Mouse (Mus musculus) heart, embryonic 14.5 days (tissue): ENCODE measurements around the gene Iars2. TPM values are rescaled to one million over a fixed set of nuclear protein-coding genes. Genes with fewer than 3 reads are reported as not detected.
"Not testable (repeated sequence)": the region's sequence is repeated elsewhere in the genome, so short reads cannot be mapped to it uniquely, and the experiment has no call there.

Experiments
- ATAC-seq: fragments of 200-750 bp; cut with Nextera tagmentation; 2 replicates; pipeline ENCODE4 v1.8.0; 2017; ENCODE audit warnings: low read depth, moderate TSS enrichment; ENCODE audit not compliant: insufficient number of reproducible peaks, insufficient read depth, low FRiP score
- H3K27ac ChIP-seq, 2 experiments: fragments of 200-500 bp in 1 of 2; fragments of 300-500 bp in 1 of 2; sonication (generic) in 1 of 2; replicated peaks in 1 of 2; 2 replicates each; pipeline ENCODE4 v1.5.1; 2012 to 2014; ENCODE audit warnings: low read depth in 2 of 2, low read length in 2 of 2, control low read depth in 1 of 2, mild to moderate bottlenecking in 1 of 2, mixed read lengths in 1 of 2; ENCODE audit not compliant: control insufficient read depth in 1 of 2, insufficient read depth in 1 of 2
- H3K27me3 ChIP-seq: fragments of 300-500 bp; sonication (generic); 2 replicates; pipeline ENCODE4 v1.6.1; 2014; ENCODE audit warnings: mild to moderate bottlenecking, low read length, control low read depth; ENCODE audit not compliant: control insufficient read depth, insufficient read depth
- H3K36me3 ChIP-seq: fragments of 300-500 bp; sonication (generic); 2 replicates; pipeline ENCODE4 v1.6.1; 2014; ENCODE audit warnings: mild to moderate bottlenecking, control low read depth, low read length, mixed read lengths; ENCODE audit not compliant: control insufficient read depth, insufficient read depth
- H3K4me1 ChIP-seq, 2 experiments: fragments of 200-500 bp in 1 of 2; fragments of 300-500 bp in 1 of 2; sonication (generic) in 1 of 2; 2 replicates each; pipeline ENCODE4 v1.6.1; 2012 to 2014; ENCODE audit warnings: low read length in 2 of 2, control low read depth in 1 of 2, mixed read lengths in 1 of 2; ENCODE audit not compliant: control insufficient read depth in 2 of 2, insufficient read depth in 2 of 2
- H3K4me2 ChIP-seq: fragments of 300-500 bp; sonication (generic); 2 replicates; pipeline ENCODE4 v1.6.1; 2014; ENCODE audit warnings: mild to moderate bottlenecking, low read length
- H3K4me3 ChIP-seq, 2 experiments: fragments of 200-500 bp in 1 of 2; fragments of 300-500 bp in 1 of 2; sonication (generic) in 1 of 2; 2 replicates each; pipeline ENCODE4 v1.5.1; 2012 to 2014; ENCODE audit warnings: low read length in 2 of 2, mild to moderate bottlenecking in 2 of 2, control low read depth in 1 of 2, low read depth in 1 of 2, moderate library complexity in 1 of 2; ENCODE audit not compliant: control insufficient read depth in 1 of 2, insufficient read depth in 1 of 2
- H3K9ac ChIP-seq: fragments of 300-500 bp; sonication (generic); 2 replicates; pipeline ENCODE4 v1.6.1; 2014; ENCODE audit warnings: mild to moderate bottlenecking, low read length
- H3K9me3 ChIP-seq: fragments of 300-500 bp; sonication (generic); 2 replicates; pipeline ENCODE4 v1.6.1; 2016; ENCODE audit warnings: low read length, control low read depth; ENCODE audit not compliant: control insufficient read depth
- WGBS: fragments of 180-500 bp; shearing (Covaris S2); extraction: QIAGEN DNeasy Blood & Tissue Kit; methylation state at CpG from one replicate; pipeline ENCODE4 v1.1.7; 2014; 5-methylcytosine and 5-hydroxymethylcytosine counted together
- polyA plus RNA-seq: library from polyadenylated mRNA; unstranded; fragments of >200 nt; fragmentation: Nextera tagmentation; extraction: Ambion mirVana; gene quantifications from 2 replicates; pipeline ENCODE4 v1.2.1, GENCODE M21; 2014

Iars2 gene
- polyA plus RNA-seq, 1 experiment from 2014 or later, result 43.9 TPM

DNA sequence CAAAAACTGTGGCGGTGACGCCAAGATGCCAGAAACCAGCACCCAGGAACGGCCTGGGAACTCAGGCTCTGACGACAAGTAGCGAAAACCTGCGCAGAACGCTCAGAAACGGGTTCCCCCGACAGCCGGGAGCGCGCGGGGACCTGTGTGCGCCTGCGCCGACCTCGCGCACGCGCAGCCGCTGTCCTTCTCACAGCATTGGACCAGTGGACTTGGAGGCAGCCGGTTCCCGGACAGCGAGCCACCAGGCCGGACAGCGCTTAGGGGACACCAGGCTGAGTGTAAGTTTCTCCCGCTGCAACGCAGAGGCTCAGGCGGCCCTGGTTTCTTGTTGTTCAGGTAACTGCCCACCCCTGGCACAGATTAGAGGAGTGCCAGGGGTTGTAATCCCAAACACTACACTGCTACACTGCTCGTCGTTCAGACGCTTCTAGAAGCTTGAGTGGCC is 2.8 kb upstream of the Iars2 start, which contains the start of gene Bpnt1:
TSS of gene Bpnt1 (plus strand) at position 167 of the 448 bp plus-strand sequence.
- peak; percentile 75 for ATAC-seq
- Histone ChIP-seq H3K9ac (peak within 1 kb of the TSS; percentile 77), H3K36me3 (peaks cover 5% of the 10 kb centered on the region), H3K27ac (peak within 1 kb of the TSS; percentile 90), H3K9me3 (no peaks in the 10 kb centered on the region), H3K4me1 (peaks cover 4 to 15% of the 10 kb centered on the region in 2 experiments), H3K27me3 (no peaks in the 10 kb centered on the region), H3K4me3 (peak within 1 kb of the TSS; percentile 54 to 77), H3K4me2 (peak within 1 kb of the TSS; percentile 73)
- under 1% methylated on average over 32 of the region's 32 CpGs for WGBS

DNA sequence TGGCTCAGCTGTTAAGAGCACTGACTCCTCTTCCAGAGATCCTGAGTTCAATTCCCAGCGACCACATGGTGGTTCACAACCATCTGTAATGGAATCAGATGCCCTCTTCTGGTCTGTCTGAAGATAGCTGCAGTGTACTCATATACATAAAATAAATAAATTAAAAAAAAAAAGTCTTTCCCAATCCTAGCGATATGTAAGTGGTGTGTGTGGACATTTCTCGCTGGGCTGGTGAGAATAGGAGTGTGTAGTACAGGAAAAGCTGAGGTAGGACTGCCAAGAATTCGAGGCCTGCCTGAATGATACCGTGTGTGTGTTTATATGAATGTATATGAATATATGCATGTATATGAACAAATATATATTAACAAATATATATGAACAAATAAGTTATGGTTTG is 2.2 kb upstream of the Iars2 start:
- H3K4me2 ChIP-seq, result peak overlapping the region; percentile 73
- peaks cover 4 to 15% of the 10 kb centered on the region in 2 experiments for H3K4me1 ChIP-seq
- no peak for ATAC-seq
- H3K9me3 ChIP-seq, result no peaks in the 10 kb centered on the region
- WGBS, result 49% methylated on average over 5 of the region's 5 CpGs
- H3K9ac ChIP-seq, result peak overlapping the region; percentile 77; the same call in 1 of the 2 replicates
- peak overlapping the region in 1 of 2 experiments; percentile 90; a peak in 1 of 4 replicates for H3K27ac ChIP-seq
- H3K27me3 ChIP-seq, result no peaks in the 10 kb centered on the region
- H3K4me3 ChIP-seq, result 0 out of 4 replicates have a peak overlapping the region, but pooled peaks of 1 of the 2 experiments have one; percentile 54
- peaks cover 11% of the 10 kb centered on the region for H3K36me3 ChIP-seq

DNA sequence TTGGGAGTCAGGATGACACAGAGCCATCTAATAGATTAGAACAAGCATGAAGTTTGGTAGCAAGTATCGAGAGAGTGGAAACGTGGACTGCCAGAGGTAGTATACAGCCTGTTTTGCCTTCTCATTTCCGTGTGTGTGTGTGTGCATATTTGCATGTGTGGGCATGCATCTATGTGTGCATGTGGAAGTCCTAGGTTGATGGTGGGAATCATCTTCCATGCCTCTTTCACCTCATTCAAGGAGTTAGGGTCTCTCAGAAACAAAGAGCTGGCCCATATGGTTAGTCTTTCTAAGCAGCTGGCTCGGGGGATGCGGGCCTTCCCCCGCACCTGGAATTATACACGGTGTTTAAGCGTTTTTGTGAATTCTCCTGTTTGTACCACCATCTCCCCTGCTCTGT is 655 bp upstream of the Iars2 start:
- 91% methylated on average over 8 of the region's 8 CpGs for WGBS
- Histone ChIP-seq H3K36me3 (peaks cover 26% of the 10 kb centered on the region), H3K9ac (no peak overlapping the region), H3K27me3 (no peaks in the 10 kb centered on the region), H3K9me3 (no peaks in the 10 kb centered on the region), H3K4me2 (peak overlapping the region; percentile 58; the same call in 1 of the 2 replicates), H3K27ac (no peak overlapping the region), H3K4me3 (no peak overlapping the region), H3K4me1 (peaks cover 4 to 12% of the 10 kb centered on the region in 2 experiments)
- ATAC-seq, result no peak

DNA sequence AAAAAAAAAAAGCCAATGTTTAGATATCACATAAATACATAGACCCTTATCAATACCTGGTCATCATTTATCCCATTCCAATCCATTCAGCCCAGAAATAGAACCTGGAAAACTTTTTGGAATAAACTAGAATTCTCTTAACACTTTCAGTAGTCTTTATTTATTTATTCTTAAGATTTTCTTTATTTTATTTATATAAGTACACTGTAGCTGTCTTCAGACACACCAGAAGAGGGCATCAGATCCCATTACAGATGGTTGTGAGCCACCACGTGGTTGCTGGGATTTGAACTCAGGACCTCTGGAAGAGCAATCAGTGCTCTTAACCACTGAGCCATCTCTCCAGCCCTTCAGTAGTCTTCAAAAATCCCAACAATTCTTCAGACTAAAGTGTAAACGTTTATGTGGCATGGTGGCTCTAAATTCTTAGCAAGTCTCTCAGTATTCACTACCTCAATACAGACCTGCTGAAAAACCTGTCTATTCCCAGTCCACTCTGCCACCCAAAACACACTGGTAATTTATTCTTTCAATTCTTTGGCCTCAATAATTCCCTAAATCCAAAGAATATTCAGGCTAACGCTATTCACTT is 1.3 kb downstream of the Iars2 start:
- peak overlapping the region in 1 of 2 experiments; percentile 95; a peak in 1 of 4 replicates for H3K27ac ChIP-seq
- H3K9me3 ChIP-seq, H3K27me3 ChIP-seq, H3K4me1 ChIP-seq, ATAC-seq: not testable (repeated sequence)
- H3K9ac ChIP-seq, result peak overlapping the region; percentile 93
- peak overlapping the region; percentile 58 for H3K4me2 ChIP-seq
- peak overlapping the region in 1 of 2 experiments; percentile 86; a peak in 2 of 4 replicates for H3K4me3 ChIP-seq
- 63% methylated on average over 3 of the region's 3 CpGs for WGBS
- H3K36me3 ChIP-seq, result peaks cover 46% of the 10 kb centered on the region

- Histone ChIP-seq H3K4me1 (peaks cover 4 to 9% of the 10 kb centered on the region in 2 experiments; a peak in 3 of 4 replicates), H3K27ac (no peak overlapping the region), H3K27me3 (no peaks in the 10 kb centered on the region), H3K4me2 (no peak overlapping the region), H3K4me3 (no peak overlapping the region), H3K9me3 (no peaks in the 10 kb centered on the region), H3K36me3 (peaks cover 75% of the 10 kb centered on the region), H3K9ac (no peak overlapping the region)
- 90% methylated on average over 16 of the region's 16 CpGs for WGBS
- no peak for ATAC-seq
Measured at GRCm38 (mm10) chr1:185315846-185316568, 13.2 kb downstream of the Iars2 start.

GRCm38 (mm10) chr1:185314546-185314945 is 14.7 kb downstream of the Iars2 start:
- H3K27ac ChIP-seq, result no peak overlapping the region
- no peak overlapping the region for H3K4me3 ChIP-seq
- WGBS, result 81% methylated on average over 4 of the region's 4 CpGs
- H3K4me1 ChIP-seq, result peaks cover 4 to 9% of the 10 kb centered on the region in 2 experiments; a peak in 3 of 4 replicates
- no peak overlapping the region for H3K4me2 ChIP-seq
- no peaks in the 10 kb centered on the region for H3K27me3 ChIP-seq
- H3K36me3 ChIP-seq, result peaks cover 61% of the 10 kb centered on the region
- no peaks in the 10 kb centered on the region for H3K9me3 ChIP-seq
- no peak overlapping the region for H3K9ac ChIP-seq
- ATAC-seq, result no peak

DNA sequence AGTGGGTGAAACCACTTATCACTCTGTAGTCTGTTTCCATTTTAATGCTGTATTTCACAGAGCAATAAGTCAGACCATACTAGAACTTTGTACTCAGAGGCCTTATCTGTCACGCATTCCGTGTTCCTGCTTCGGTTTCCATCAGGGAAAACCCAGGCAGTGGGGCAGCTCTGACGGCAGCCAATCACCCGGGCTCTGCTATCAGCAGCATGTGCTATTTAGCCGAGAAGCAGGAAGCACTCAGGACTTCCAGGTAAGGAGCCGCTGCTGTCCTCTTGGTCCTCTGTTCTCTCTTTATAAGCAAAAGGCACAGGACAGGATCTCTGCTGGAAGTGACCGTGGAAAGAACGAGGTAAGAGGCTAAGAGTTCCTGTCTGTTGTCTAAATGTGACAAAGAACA is 17.2 kb downstream of the Iars2 start:
- Histone ChIP-seq H3K4me3 (peak overlapping the region in 1 of 2 experiments; percentile 12; a peak in 1 of 4 replicates), H3K4me2 (peak overlapping the region; percentile 46), H3K9ac (peak overlapping the region; percentile 13; the same call in 1 of the 2 replicates), H3K27me3 (no peaks in the 10 kb centered on the region), H3K27ac (peak overlapping the region; percentile 34 to 79; a peak in 3 of 4 replicates), H3K36me3 (peaks cover 50% of the 10 kb centered on the region), H3K9me3 (no peaks in the 10 kb centered on the region), H3K4me1 (peaks cover 4 to 16% of the 10 kb centered on the region in 2 experiments)
- no peak for ATAC-seq
- 15% methylated on average over 9 of the region's 9 CpGs for WGBS
